Mouse (Mus musculus): ENCODE measurements around the gene Zfp280c. TPM values are rescaled to one million over a fixed set of nuclear protein-coding genes. Genes with fewer than 3 reads are reported as not detected.

Gene Zfp280c
- polyA plus RNA-seq, 1 experiment from 2014 or later: 12.4 TPM

- Histone ChIP-seq H3K4me3 (ENCODE audit: low read depth, low read length) (peak within 1 kb of the TSS; percentile 46), H3K27ac (replicated peaks; ENCODE audit: low read depth, low read length) (no peak within 1 kb of the TSS; the same call in 1 of the 2 replicates), H3K4me2 (ENCODE audit: low read depth, low read length) (peak within 1 kb of the TSS; percentile 69), H3K27me3 (replicated peaks; ENCODE audit: control insufficient read depth, insufficient read depth, low read length) (no peaks in the 10 kb centered on the region), H3K9ac (ENCODE audit: low read depth, low read length) (peak within 1 kb of the TSS; percentile 61), H3K36me3 (ENCODE audit: control insufficient read depth, insufficient read depth, low read length) (no peaks in the 10 kb centered on the region), H3K9me3 (ENCODE audit: control insufficient read depth, low read length) (no peaks in the 10 kb centered on the region), H3K4me1 (ENCODE audit: control insufficient read depth, insufficient read depth, low read length) (no peaks in the 10 kb centered on the region)
- ATAC-seq (ENCODE audit: low read depth): peak; percentile 85
- DNase-seq (ENCODE audit: low spot score): no peak
- WGBS: 15% methylated on average over 29 of the region's 33 CpGs
Observed at GRCm38 (mm10) chrX:48518808-48519548, 75.3 kb downstream of the Zfp280c start, which contains the start of gene Rab33a. Gene Rab33a, plus strand, starts transcription at chrX:48519285.

- peak overlapping the region; percentile 61; the same call in 1 of the 2 replicates for H3K9ac ChIP-seq (ENCODE audit: low read depth, low read length)
- 24% methylated on average over 13 of the region's 15 CpGs for WGBS
Observed at GRCm38 (mm10) chrX:48518211-48518807, 76.0 kb downstream of the Zfp280c start.

GRCm38 (mm10) chrX:48513824-48514223, 80.5 kb downstream of the Zfp280c start:
- DNase-seq (ENCODE audit: low spot score): no peak
- Histone ChIP-seq H3K9ac (ENCODE audit: low read depth, low read length) (peak overlapping the region; percentile 72), H3K4me1 (ENCODE audit: control insufficient read depth, insufficient read depth, low read length) (no peaks in the 10 kb centered on the region), H3K9me3 (ENCODE audit: control insufficient read depth, low read length) (no peaks in the 10 kb centered on the region), H3K4me3 (ENCODE audit: low read depth, low read length) (peak overlapping the region; percentile 55), H3K27me3 (replicated peaks; ENCODE audit: control insufficient read depth, insufficient read depth, low read length) (no peaks in the 10 kb centered on the region), H3K36me3 (ENCODE audit: control insufficient read depth, insufficient read depth, low read length) (no peaks in the 10 kb centered on the region), H3K4me2 (ENCODE audit: low read depth, low read length) (peak overlapping the region; percentile 52), H3K27ac (replicated peaks; ENCODE audit: low read depth, low read length) (peak overlapping the region; percentile 44; the same call in 1 of the 2 replicates)
- 23% methylated on average over 13 of the region's 13 CpGs for WGBS
- ATAC-seq (ENCODE audit: low read depth): no peak

More at GRCm38 (mm10) chrX:48518211-48518807, 76.0 kb downstream of the Zfp280c start:
- H3K4me1 ChIP-seq (ENCODE audit: control insufficient read depth, insufficient read depth, low read length): no peaks in the 10 kb centered on the region
- DNase-seq (ENCODE audit: low spot score): peak; percentile 47
- H3K9me3 ChIP-seq (ENCODE audit: control insufficient read depth, low read length): no peaks in the 10 kb centered on the region
- ATAC-seq (ENCODE audit: low read depth): peak; percentile 86
- H3K4me2 ChIP-seq (ENCODE audit: low read depth, low read length): peak overlapping the region; percentile 69
- no peaks in the 10 kb centered on the region for H3K27me3 ChIP-seq (replicated peaks; ENCODE audit: control insufficient read depth, insufficient read depth, low read length)
- H3K27ac ChIP-seq (replicated peaks; ENCODE audit: low read depth, low read length): no peak overlapping the region; the same call in 1 of the 2 replicates
- H3K4me3 ChIP-seq (ENCODE audit: low read depth, low read length): peak overlapping the region; percentile 46
- H3K36me3 ChIP-seq (ENCODE audit: control insufficient read depth, insufficient read depth, low read length): no peaks in the 10 kb centered on the region

- Histone ChIP-seq H3K27ac (replicated peaks; ENCODE audit: low read depth, low read length) (peak within 1 kb of the TSS; percentile 44; the same call in 1 of the 2 replicates), H3K4me2 (ENCODE audit: low read depth, low read length) (peak within 1 kb of the TSS; percentile 52), H3K4me3 (ENCODE audit: low read depth, low read length) (peak within 1 kb of the TSS; percentile 55), H3K9ac (ENCODE audit: low read depth, low read length) (peak within 1 kb of the TSS; percentile 72), H3K4me1 (ENCODE audit: control insufficient read depth, insufficient read depth, low read length) (no peaks in the 10 kb centered on the region), H3K27me3 (replicated peaks; ENCODE audit: control insufficient read depth, insufficient read depth, low read length) (no peaks in the 10 kb centered on the region), H3K9me3 (ENCODE audit: control insufficient read depth, low read length) (no peaks in the 10 kb centered on the region), H3K36me3 (ENCODE audit: control insufficient read depth, insufficient read depth, low read length) (no peaks in the 10 kb centered on the region)
- 26% methylated on average over 45 of the region's 45 CpGs for WGBS
- ATAC-seq (ENCODE audit: low read depth) (peak; percentile 99), DNase-seq (ENCODE audit: low spot score) (peak; percentile 96)
Observed at GRCm38 (mm10) chrX:48513166-48513807, 81.0 kb downstream of the Zfp280c start, which contains the start of gene Aifm1. Gene Aifm1, minus strand, starts transcription at chrX:48513563.

- no peaks in the 10 kb centered on the region for H3K9me3 ChIP-seq (ENCODE audit: control insufficient read depth, low read length)
- no peak for ATAC-seq (ENCODE audit: low read depth)
Observed at GRCm38 (mm10) chrX:48493763-48494162, 100.5 kb downstream of the Zfp280c start.

More at GRCm38 (mm10) chrX:48493763-48494162, 100.5 kb downstream of the Zfp280c start:
- no peaks in the 10 kb centered on the region for H3K27me3 ChIP-seq (replicated peaks; ENCODE audit: control insufficient read depth, insufficient read depth, low read length)
- no peak overlapping the region for H3K9ac ChIP-seq (ENCODE audit: low read depth, low read length)
- H3K27ac ChIP-seq (replicated peaks; ENCODE audit: low read depth, low read length): no peak overlapping the region
- no peak for DNase-seq (ENCODE audit: low spot score)
- H3K36me3 ChIP-seq (ENCODE audit: control insufficient read depth, insufficient read depth, low read length): peaks cover 25% of the 10 kb centered on the region
- H3K4me2 ChIP-seq (ENCODE audit: low read depth, low read length): no peak overlapping the region
- 88% methylated on average over 8 of the region's 8 CpGs for WGBS
- no peaks in the 10 kb centered on the region for H3K4me1 ChIP-seq (ENCODE audit: control insufficient read depth, insufficient read depth, low read length)
- H3K4me3 ChIP-seq (ENCODE audit: low read depth, low read length): no peak overlapping the region

Small RNA genes within 50 kb of the gene (microRNA-seq; reads per million reads assigned to microRNA genes)
- not detected for gene Gm27828 (ENCODE audit: borderline number of aligned reads)

Other genes starting within 250 kb of the Zfp280c start
- 11.5 and 12.7 TPM in 2 replicates for gene Elf4, start 131.4 kb downstream of the Zfp280c start, polyA plus RNA-seq (2014; fragmentation: Nextera tagmentation; extraction: Ambion mirVana)
- gene Aifm1, start 80.9 kb downstream of the Zfp280c start, polyA plus RNA-seq (2014; fragmentation: Nextera tagmentation; extraction: Ambion mirVana): 57.4 and 63.5 TPM in 2 replicates
- 4.7 and 5.5 TPM in 2 replicates for gene Rab33a, start 75.2 kb downstream of the Zfp280c start, polyA plus RNA-seq (2014; fragmentation: Nextera tagmentation; extraction: Ambion mirVana)
- gene Slc25a14, start 28.9 kb upstream of the Zfp280c start, polyA plus RNA-seq (2014; fragmentation: Nextera tagmentation; extraction: Ambion mirVana): 13.3 and 15.1 TPM in 2 replicates
- 0.07 TPM in 1 of 2 replicates, not detected in the other for gene Gpr119, start 80.0 kb upstream of the Zfp280c start, polyA plus RNA-seq (2014; fragmentation: Nextera tagmentation; extraction: Ambion mirVana)
- 17.1 and 18.7 TPM in 2 replicates for gene Rbmx2, start 100.5 kb upstream of the Zfp280c start, polyA plus RNA-seq (2014; fragmentation: Nextera tagmentation; extraction: Ambion mirVana)

Measured in embryonic facial prominence, embryonic 14.5 days (tissue).